In the genomic region with DNA sequence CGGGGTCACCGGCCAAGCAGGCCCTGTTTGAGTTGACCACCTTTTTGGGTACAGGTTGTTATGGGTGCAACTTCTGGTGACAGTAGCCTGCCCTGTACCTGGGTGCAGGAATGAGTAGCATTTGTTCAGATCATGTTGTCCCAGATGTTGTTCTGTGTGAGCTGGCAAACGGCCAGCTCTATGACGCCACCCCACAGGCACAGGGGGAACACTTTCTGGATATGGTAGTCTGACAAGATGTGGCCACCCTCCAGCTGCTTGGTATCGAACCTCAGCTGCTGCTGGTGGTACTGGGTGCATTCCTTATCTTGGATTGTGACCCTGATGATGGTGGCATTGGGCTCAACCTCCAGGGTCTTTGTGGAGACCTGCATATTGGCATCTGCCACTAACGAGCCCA, we compare ENCODE assay signal across 26 mouse cellular contexts. TPM values are rescaled to one million over a fixed set of nuclear protein-coding genes. Genes with fewer than 3 reads are reported as not detected.
DNase-seq lines count a peak whose midpoint lies in the region; ATAC-seq lines count a peak whose summit lies in the region.
"Had no signal": no experiment of that assay in that cellular context is flagged by ENCODE, and none has a peak within 500 bp of the region (broad histone marks: within the 10 kb centered on the region; RNA-seq: fewer than 3 reads in every experiment).

No protein-coding gene starts in this region.

- H3K27me3 ChIP-seq in midbrain, embryonic 13.5 days = 0 out of 2 replicates have a peak, but pooled peaks cover 4% of the 10 kb centered on the region
- H3K27me3 ChIP-seq in midbrain, embryonic 16.5 days (ENCODE audit: control insufficient read depth, insufficient read depth, low read depth, low read length) = no peaks in the 10 kb centered on the region
- no peaks in the 10 kb centered on the region for H3K27me3 ChIP-seq in liver, embryonic 12.5 days (replicated peaks)
- H3K27me3 ChIP-seq: embryonic facial prominence, embryonic 12.5 days; forebrain, embryonic 13.5 days; hindbrain, embryonic 15.5 days; limb, embryonic 15.5 days; neural tube, embryonic 15.5 days had no signal

- DNase-seq in layer of hippocampus, postnatal 14 days (ENCODE audit: low spot score in 2 of 2) = no peak
- DNase-seq in B cell, adult 2 months = no peak
- DNase-seq in lung, postnatal 10 days = no peak
- DNase-seq: cerebellum, adult 2 months; cerebellum, postnatal 25 days; gastrocnemius, postnatal 25 days; heart, adult 2 months; heart, postnatal 4 days; kidney, adult 2 months; left cerebral cortex, postnatal 4 days; thymus, adult 18-20 months; thymus, postnatal 36 days had no signal

- H3K9me3 ChIP-seq in midbrain, embryonic 13.5 days = no peaks in the 10 kb centered on the region
- no peaks in the 10 kb centered on the region for H3K9me3 ChIP-seq in midbrain, embryonic 16.5 days (replicated peaks; ENCODE audit: control insufficient read depth, low read length, poor library complexity, severe bottlenecking)
- no peaks in the 10 kb centered on the region for H3K9me3 ChIP-seq in liver, embryonic 12.5 days (replicated peaks)
- H3K9me3 ChIP-seq: embryonic facial prominence, embryonic 12.5 days; forebrain, embryonic 13.5 days; hindbrain, embryonic 15.5 days; limb, embryonic 15.5 days; midbrain, embryonic 10.5 days; neural tube, embryonic 15.5 days had no signal

- no peak overlapping the region for H3K27ac ChIP-seq in midbrain, embryonic 13.5 days
- no peak overlapping the region for H3K27ac ChIP-seq in midbrain, embryonic 16.5 days (ENCODE audit: low read length)
- peak overlapping the region; percentile 98 for H3K27ac ChIP-seq in liver, embryonic 12.5 days
- H3K27ac ChIP-seq: embryonic facial prominence, embryonic 12.5 days; forebrain, embryonic 13.5 days; heart, adult 2 months; hindbrain, embryonic 15.5 days; kidney, postnatal 0 days; limb, embryonic 15.5 days; macrophage; midbrain, embryonic 10.5 days; neural tube, embryonic 15.5 days had no signal

- 0 out of 2 replicates have a peak overlapping the region, but pooled peaks have one; percentile 19 for H3K9ac ChIP-seq in midbrain, embryonic 13.5 days (replicated peaks)
- H3K9ac ChIP-seq in midbrain, embryonic 16.5 days (ENCODE audit: low read depth, low read length) = no peak overlapping the region
- H3K9ac ChIP-seq in liver, embryonic 12.5 days = no peak overlapping the region
- H3K9ac ChIP-seq: embryonic facial prominence, embryonic 12.5 days; forebrain, embryonic 13.5 days; hindbrain, embryonic 15.5 days; limb, embryonic 15.5 days; neural tube, embryonic 15.5 days had no signal

- H3K4me2 ChIP-seq in midbrain, embryonic 13.5 days (replicated peaks) = no peak overlapping the region
- no peak overlapping the region for H3K4me2 ChIP-seq in midbrain, embryonic 16.5 days (ENCODE audit: low read length)
- no peak overlapping the region for H3K4me2 ChIP-seq in liver, embryonic 12.5 days
- H3K4me2 ChIP-seq: embryonic facial prominence, embryonic 12.5 days; forebrain, embryonic 13.5 days; hindbrain, embryonic 15.5 days; limb, embryonic 15.5 days; neural tube, embryonic 15.5 days had no signal

- H3K4me1 ChIP-seq in midbrain, embryonic 13.5 days (replicated peaks) = peaks cover 10% of the 10 kb centered on the region
- H3K4me1 ChIP-seq in midbrain, embryonic 16.5 days (ENCODE audit: control insufficient read depth, insufficient read depth, low read length) = peaks cover 11% of the 10 kb centered on the region
- H3K4me1 ChIP-seq in liver, embryonic 12.5 days = peaks cover 68% of the 10 kb centered on the region

- H3K36me3 ChIP-seq in midbrain, embryonic 13.5 days = no peaks in the 10 kb centered on the region
- no peaks in the 10 kb centered on the region for H3K36me3 ChIP-seq in midbrain, embryonic 16.5 days (ENCODE audit: control insufficient read depth, insufficient read depth, low read length)
- no peaks in the 10 kb centered on the region for H3K36me3 ChIP-seq in liver, embryonic 12.5 days
- H3K36me3 ChIP-seq: embryonic facial prominence, embryonic 12.5 days; hindbrain, embryonic 15.5 days; limb, embryonic 15.5 days; midbrain, embryonic 10.5 days; neural tube, embryonic 15.5 days had no signal

- 81% methylated on average over 6 of the region's 6 CpGs for WGBS in midbrain, embryonic 13.5 days
- 80% methylated on average over 6 of the region's 6 CpGs for WGBS in midbrain, embryonic 16.5 days
- WGBS in liver, embryonic 12.5 days (ENCODE audit: insufficient replicate concordance) = 67% methylated on average over 6 of the region's 6 CpGs

- ATAC-seq in midbrain, embryonic 13.5 days = no peak
- no peak for ATAC-seq in midbrain, embryonic 16.5 days
- no peak for ATAC-seq in liver, embryonic 12.5 days
- peak; percentile 28 for ATAC-seq in megakaryocyte-erythroid progenitor cell, adult 5-6 weeks (replicated peaks; ENCODE audit: low FRiP score, low TSS enrichment, poor library complexity, severe bottlenecking)
- ATAC-seq: forebrain, embryonic 13.5 days had no signal

- H3K4me3 ChIP-seq in midbrain, embryonic 13.5 days (replicated peaks) = no peak overlapping the region
- H3K4me3 ChIP-seq in midbrain, embryonic 16.5 days (ENCODE audit: low read depth, low read length) = no peak overlapping the region
- H3K4me3 ChIP-seq in liver, embryonic 12.5 days = no peak overlapping the region
- H3K4me3 ChIP-seq: embryonic facial prominence, embryonic 12.5 days; erythroblast, embryonic 14.5 days; forebrain, embryonic 13.5 days; heart, adult 2 months; hindbrain, embryonic 15.5 days; limb, embryonic 15.5 days; midbrain, embryonic 10.5 days; neural tube, embryonic 15.5 days had no signal

RNA-seq across cellular contexts. Expression of gene Ube2r2, which starts 3.1 kb away (rescaled TPM):
- 76.5 and 87.8 TPM in 2 replicates for polyA plus RNA-seq in midbrain, embryonic 13.5 days (2015; fragmentation: Nextera tagmentation; extraction: Ambion mirVana)
- 51.1 and 57.5 TPM in 2 replicates for polyA plus RNA-seq in midbrain, embryonic 16.5 days (2015; fragmentation: Nextera tagmentation; extraction: Ambion mirVana)
- 39.9 and 44.8 TPM in 2 replicates for polyA plus RNA-seq in liver, embryonic 12.5 days (2016; fragmentation: Nextera tagmentation; extraction: Ambion mirVana)
- total RNA-seq in megakaryocyte-erythroid progenitor cell, adult 5-6 weeks (2014; fragmentation: Nextera tagmentation) = 86.7 and 101 TPM in 2 replicates
- total RNA-seq in megakaryocyte-erythroid progenitor cell, adult 5-6 weeks (2017) = 36.5 and 46.2 TPM in 2 replicates
- 10 to 100 TPM; 77.6 to 78.2 TPM for total RNA-seq in layer of hippocampus, postnatal 14 days (2021)

RNA-seq across cellular contexts. Expression of gene Nol6, which starts 8.2 kb away (rescaled TPM):
- polyA plus RNA-seq in midbrain, embryonic 13.5 days (2015; fragmentation: Nextera tagmentation; extraction: Ambion mirVana) = 28.1 and 28.7 TPM in 2 replicates
- polyA plus RNA-seq in midbrain, embryonic 16.5 days (2015; fragmentation: Nextera tagmentation; extraction: Ambion mirVana) = 40.9 and 43.6 TPM in 2 replicates
- polyA plus RNA-seq in liver, embryonic 12.5 days (2016; fragmentation: Nextera tagmentation; extraction: Ambion mirVana) = 21.9 and 22.0 TPM in 2 replicates
- 44.6 and 49.1 TPM in 2 replicates for total RNA-seq in megakaryocyte-erythroid progenitor cell, adult 5-6 weeks (2014; fragmentation: Nextera tagmentation)
- 24.8 and 26.9 TPM in 2 replicates for total RNA-seq in megakaryocyte-erythroid progenitor cell, adult 5-6 weeks (2017)
- total RNA-seq in layer of hippocampus, postnatal 14 days (2021) = 10 to 100 TPM; 90.4 to 95.1 TPM

RNA-seq across cellular contexts. Expression of gene Aqp3, which starts 34.5 kb away (rescaled TPM):
- 0.08 and 0.18 TPM in 2 replicates for polyA plus RNA-seq in midbrain, embryonic 13.5 days (2015; fragmentation: Nextera tagmentation; extraction: Ambion mirVana)
- polyA plus RNA-seq in midbrain, embryonic 16.5 days (2015; fragmentation: Nextera tagmentation; extraction: Ambion mirVana) = 0.24 and 0.41 TPM in 2 replicates
- 20.9 and 22.3 TPM in 2 replicates for polyA plus RNA-seq in liver, embryonic 12.5 days (2016; fragmentation: Nextera tagmentation; extraction: Ambion mirVana)
- total RNA-seq in megakaryocyte-erythroid progenitor cell, adult 5-6 weeks (2014; fragmentation: Nextera tagmentation) = 1.1 TPM in 1 of 2 replicates, not detected in the other
- 1.2 TPM in 1 of 2 replicates, not detected in the other for total RNA-seq in megakaryocyte-erythroid progenitor cell, adult 5-6 weeks (2017)
- total RNA-seq in layer of hippocampus, postnatal 14 days (2021) = under 1 TPM in 1 of 2 experiments, not detected in 1; 0.18 TPM
- total RNA-seq: gastrocnemius, postnatal 25 days; heart, adult 2 months; left cerebral cortex, adult 8-10 months had no signal
- polyA plus RNA-seq: forebrain, embryonic 13.5 days; macrophage; neural tube, embryonic 15.5 days had no signal

Comparison
In these comparisons a context has a peak if more than half of its experiments do, and no peak if none do; other contexts are left out.
1. RNA of gene Aqp3, which starts 34.5 kb away (polyA plus RNA-seq): 20.9 to 22.3 TPM in liver, embryonic 12.5 days; 0.24 to 0.41 TPM in midbrain, embryonic 16.5 days and 0.08 to 0.18 TPM in midbrain, embryonic 13.5 days; every median in the first group is over 10 times any median in the second.